Mouse (Mus musculus): ENCODE data around the gene Sorcs2. TPM values are rescaled to one million over a fixed set of nuclear protein-coding genes. Genes with fewer than 3 reads are reported as not detected.

Gene Sorcs2
- total and polyA plus RNA-seq, 3 experiments, result 0.42 to 1.6 (median 0.46) TPM

- Histone ChIP-seq H3K9ac (ENCODE audit: insufficient read depth, low read depth) (no peak overlapping the region), H3K27me3 (replicated peaks) (peaks cover 7% of the 10 kb centered on the region), H3K4me1 (ENCODE audit: control insufficient read depth in 1 of 2, insufficient read depth in 2 of 2) (peaks cover 3 to 16% of the 10 kb centered on the region in 2 experiments; a peak in 2 of 4 replicates), H3K36me3 (replicated peaks in 1 of 2; ENCODE audit: control insufficient read depth in 1 of 2, insufficient read depth in 1 of 2, low read length in 1 of 2) (no peaks in the 10 kb centered on the region), H3K27ac (ENCODE audit: insufficient read depth, low read depth) (no peak overlapping the region), H3K79me2 (replicated peaks; ENCODE audit: control insufficient read depth, extremely low read depth, insufficient read depth, poor library complexity, severe bottlenecking) (no peaks in the 10 kb centered on the region), H3K9me3 (replicated peaks; ENCODE audit: low read length) (no peaks in the 10 kb centered on the region), H3K4me3 (replicated peaks in 1 of 3; ENCODE audit: low read depth in 2 of 3, low read length in 2 of 3, poor library complexity in 1 of 3) (no peak overlapping the region), H3K4me2 (ENCODE audit: insufficient read depth, low read depth, poor library complexity, severe bottlenecking) (no peak overlapping the region)
- DNase-seq (ENCODE audit: extremely low read depth), result peak; percentile 27
- dilution Hi-C loops (cut with MboI; ENCODE audit: extremely low pct_ligation_motif_present, extremely low pct_unique_long_range_greater_than_20kb, low sequenced_read_pairs) (no loop called here), in situ Hi-C loops (cut with MboI; ENCODE audit: low pct_ligation_motif_present, low pct_unique_long_range_greater_than_20kb, low sequenced_read_pairs) (no loop called here)
- TF ChIP-seq CTCF (conservative IDR thresholded peaks at IDR 0.05 in 1 of 2, IDR thresholded peaks at IDR 0.05 in 1 of 2; ENCODE audit: low read depth in 2 of 2, low read length in 2 of 2) (peak in 1 of 2 experiments; percentile 44; a peak in 3 of 4 replicates), SMC3 (IDR thresholded peaks at IDR 0.05; ENCODE audit: low read depth, low read length) (0 out of 2 replicates have a peak, but pooled peaks have one; percentile 15), RAD21 (IDR thresholded peaks at IDR 0.05; ENCODE audit: low read depth, low read length) (peak; percentile 19), MYC (IDR thresholded peaks at IDR 0.05; ENCODE audit: low read depth, low read length) (no peak)
These were observed 261.9 kb downstream of the Sorcs2 start for GRCm38 (mm10) chr5:36135874-36136542.

- H3K36me3 ChIP-seq (replicated peaks in 1 of 2; ENCODE audit: control insufficient read depth in 1 of 2, insufficient read depth in 1 of 2, low read length in 1 of 2), result no peaks in the 10 kb centered on the region
- no peak overlapping the region for H3K4me3 ChIP-seq (replicated peaks in 1 of 3; ENCODE audit: low read depth in 2 of 3, low read length in 2 of 3, poor library complexity in 1 of 3)
- no peak for DNase-seq (ENCODE audit: extremely low read depth)
- no peak overlapping the region for H3K9ac ChIP-seq (ENCODE audit: insufficient read depth, low read depth)
- no peak overlapping the region for H3K27ac ChIP-seq (ENCODE audit: insufficient read depth, low read depth)
- in situ Hi-C loops (cut with MboI; ENCODE audit: low pct_ligation_motif_present, low pct_unique_long_range_greater_than_20kb, low sequenced_read_pairs) (no loop called here), dilution Hi-C loops (cut with MboI; ENCODE audit: extremely low pct_ligation_motif_present, extremely low pct_unique_long_range_greater_than_20kb, low sequenced_read_pairs) (no loop called here)
- H3K27me3 ChIP-seq (replicated peaks), result peaks cover 7% of the 10 kb centered on the region
- no peak overlapping the region for H3K4me2 ChIP-seq (ENCODE audit: insufficient read depth, low read depth, poor library complexity, severe bottlenecking)
- no peaks in the 10 kb centered on the region for H3K79me2 ChIP-seq (replicated peaks; ENCODE audit: control insufficient read depth, extremely low read depth, insufficient read depth, poor library complexity, severe bottlenecking)
- no peak for TF ChIP-seq SIN3A (IDR thresholded peaks at IDR 0.05; ENCODE audit: low read length)
- H3K4me1 ChIP-seq (ENCODE audit: control insufficient read depth in 1 of 2, insufficient read depth in 2 of 2), result peaks cover 3 to 16% of the 10 kb centered on the region in 2 experiments; a peak in 2 of 4 replicates
- no peaks in the 10 kb centered on the region for H3K9me3 ChIP-seq (replicated peaks; ENCODE audit: low read length)
These were observed 263.6 kb downstream of the Sorcs2 start for GRCm38 (mm10) chr5:36134302-36134701.

GRCm38 (mm10) chr5:36133893-36134292, 264.0 kb downstream of the Sorcs2 start:
- Histone ChIP-seq H3K4me3 (replicated peaks in 1 of 3; ENCODE audit: low read depth in 2 of 3, low read length in 2 of 3, poor library complexity in 1 of 3) (no peak overlapping the region), H3K9me3 (replicated peaks; ENCODE audit: low read length) (no peaks in the 10 kb centered on the region), H3K27ac (ENCODE audit: insufficient read depth, low read depth) (no peak overlapping the region), H3K9ac (ENCODE audit: insufficient read depth, low read depth) (no peak overlapping the region), H3K27me3 (replicated peaks) (peaks cover 7% of the 10 kb centered on the region), H3K4me2 (ENCODE audit: insufficient read depth, low read depth, poor library complexity, severe bottlenecking) (no peak overlapping the region), H3K79me2 (replicated peaks; ENCODE audit: control insufficient read depth, extremely low read depth, insufficient read depth, poor library complexity, severe bottlenecking) (no peaks in the 10 kb centered on the region), H3K36me3 (replicated peaks in 1 of 2; ENCODE audit: control insufficient read depth in 1 of 2, insufficient read depth in 1 of 2, low read length in 1 of 2) (no peaks in the 10 kb centered on the region), H3K4me1 (ENCODE audit: control insufficient read depth in 1 of 2, insufficient read depth in 2 of 2) (peaks cover 3 to 16% of the 10 kb centered on the region in 2 experiments; a peak in 2 of 4 replicates)
- dilution Hi-C loops (cut with MboI; ENCODE audit: extremely low pct_ligation_motif_present, extremely low pct_unique_long_range_greater_than_20kb, low sequenced_read_pairs) (no loop called here), in situ Hi-C loops (cut with MboI; ENCODE audit: low pct_ligation_motif_present, low pct_unique_long_range_greater_than_20kb, low sequenced_read_pairs) (no loop called here)
- no peak for DNase-seq (ENCODE audit: extremely low read depth)
- peak; percentile 45 for TF ChIP-seq RAD21 (IDR thresholded peaks at IDR 0.05; ENCODE audit: low read depth, low read length)
- peak; percentile 59 for TF ChIP-seq JUN (IDR thresholded peaks at IDR 0.05; ENCODE audit: insufficient read depth, low read depth, low read length)
- TF ChIP-seq JUND (conservative IDR thresholded peaks at IDR 0.05; ENCODE audit: low read depth, low read length), result peak; percentile 26; the same call in 1 of the 2 replicates
- peak in 1 of 2 experiments; percentile 52; a peak in 2 of 4 replicates for TF ChIP-seq CTCF (conservative IDR thresholded peaks at IDR 0.05 in 1 of 2, IDR thresholded peaks at IDR 0.05 in 1 of 2; ENCODE audit: low read depth in 2 of 2, low read length in 2 of 2)
- no peak for TF ChIP-seq GABPA (IDR thresholded peaks at IDR 0.05; ENCODE audit: insufficient replicate concordance, low read depth, low read length)

All from CH12.LX (cell line).